Mouse (Mus musculus) thymus, postnatal 10 days (tissue): ENCODE results near the gene Ccdc138.
A peak's percentile ranks its signal among the peaks of the same experiment; 100 is the strongest.
"Not testable (repeated sequence)": the region's sequence is repeated elsewhere in the genome, so short reads cannot be mapped to it uniquely, and the experiment has no call there.

Experiments used
- DNase-seq, 2 experiments: peaks; one replicate each; pipeline ENCODE4 v3.0.0; 2021; ENCODE audit warnings: low spot score in 2 of 2

The Ccdc138 gene

GRCm38 (mm10) chr10:58497320-58498284 is at the start of gene Ccdc138:
Gene Ccdc138 (plus strand): TSS chr10:58497948.
- peak; percentile 90 to 91 for DNase-seq

- no peak for DNase-seq
Observed at GRCm38 (mm10) chr10:58451575-58451974, 46.2 kb upstream of the Ccdc138 start.

DNA sequence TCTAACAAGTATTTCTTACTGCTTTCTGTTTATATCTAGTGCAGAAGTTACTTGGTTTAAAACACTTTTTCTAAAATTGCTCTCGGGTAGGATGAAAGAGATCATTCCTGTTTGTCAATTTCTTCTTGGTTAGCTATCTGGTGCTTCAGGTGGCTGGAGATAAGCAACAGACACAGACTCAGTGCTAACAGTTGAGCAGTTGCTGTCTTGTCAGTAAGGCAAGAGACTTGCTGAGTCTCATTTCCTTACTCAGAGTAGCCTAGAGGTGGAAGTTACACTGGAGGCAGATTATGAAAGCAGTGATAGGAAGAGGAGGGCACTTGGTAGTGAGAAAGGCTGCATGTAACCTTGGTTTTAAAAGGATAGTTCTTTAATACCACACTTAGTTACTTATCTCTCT is 45.6 kb upstream of the Ccdc138 start:
- DNase-seq = no peak

GRCm38 (mm10) chr10:58459896-58460295 is 37.9 kb upstream of the Ccdc138 start:
- DNase-seq = no peak

DNA sequence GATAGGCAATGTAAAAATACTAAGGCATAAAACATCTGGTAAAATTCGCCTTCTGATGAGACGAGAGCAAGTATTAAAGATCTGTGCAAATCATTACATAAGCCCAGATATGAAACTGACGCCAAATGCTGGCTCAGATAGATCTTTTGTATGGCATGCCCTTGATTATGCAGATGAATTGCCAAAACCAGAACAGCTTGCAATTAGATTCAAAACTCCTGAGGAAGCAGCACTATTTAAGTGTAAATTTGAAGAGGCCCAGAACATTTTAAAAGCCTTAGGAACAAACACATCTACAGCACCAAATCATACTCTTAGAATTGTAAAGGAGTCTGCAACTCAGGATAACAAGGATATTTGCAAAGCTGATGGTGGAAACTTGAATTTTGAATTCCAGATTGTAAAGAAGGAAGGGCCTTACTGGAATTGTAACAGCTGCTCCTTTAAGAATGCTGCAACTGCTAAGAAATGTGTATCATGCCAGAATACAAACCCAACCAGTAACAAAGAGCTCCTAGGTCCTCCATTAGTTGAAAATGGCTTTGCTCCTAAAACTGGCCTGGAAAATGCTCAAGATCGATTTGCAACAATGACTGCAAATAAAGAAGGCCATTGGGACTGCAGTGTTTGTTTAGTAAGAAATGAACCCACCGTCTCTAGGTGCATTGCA is 20.5 kb upstream of the Ccdc138 start:
- no peak for DNase-seq

- DNase-seq = no peak
Observed at GRCm38 (mm10) chr10:58478071-58478578, 19.6 kb upstream of the Ccdc138 start.

DNA sequence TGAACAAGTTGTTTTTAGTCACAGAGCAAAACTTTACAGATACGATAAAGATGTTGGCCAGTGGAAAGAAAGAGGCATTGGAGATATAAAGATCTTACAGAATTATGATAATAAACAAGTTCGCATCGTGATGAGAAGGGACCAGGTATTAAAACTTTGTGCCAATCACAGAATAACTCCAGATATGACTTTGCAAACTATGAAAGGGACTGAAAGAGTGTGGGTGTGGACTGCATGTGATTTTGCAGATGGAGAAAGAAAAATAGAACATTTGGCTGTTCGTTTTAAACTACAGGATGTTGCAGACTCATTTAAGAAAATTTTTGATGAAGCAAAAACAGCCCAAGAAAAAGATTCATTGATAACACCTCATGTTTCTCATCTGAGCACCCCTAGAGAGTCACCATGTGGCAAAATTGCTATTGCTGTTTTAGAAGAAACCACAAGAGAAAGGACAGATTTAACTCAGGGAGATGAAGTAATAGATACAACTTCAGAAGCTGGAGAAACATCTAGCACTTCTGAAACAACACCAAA is 17.7 kb upstream of the Ccdc138 start:
- no peak for DNase-seq

DNA sequence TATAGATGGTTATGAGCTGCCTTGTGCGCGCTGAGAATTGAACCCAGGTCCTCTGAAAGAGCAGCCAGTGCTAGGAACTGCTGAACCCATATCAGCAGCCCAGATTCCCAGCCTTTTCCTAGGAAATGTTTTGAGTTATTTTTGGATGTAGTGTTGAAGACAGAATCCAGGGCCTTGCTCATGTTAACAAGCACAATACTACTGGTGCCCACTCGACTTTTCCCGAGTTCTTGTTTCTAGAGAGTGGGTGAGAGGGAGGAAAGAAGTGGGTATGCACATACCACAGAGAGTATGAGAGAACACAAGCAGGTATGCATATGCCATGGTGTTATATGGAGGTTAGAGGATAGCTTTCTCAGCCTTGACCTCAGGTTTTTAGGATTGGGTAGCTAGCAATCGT is 6.7 kb upstream of the Ccdc138 start:
- DNase-seq = no peak

DNA sequence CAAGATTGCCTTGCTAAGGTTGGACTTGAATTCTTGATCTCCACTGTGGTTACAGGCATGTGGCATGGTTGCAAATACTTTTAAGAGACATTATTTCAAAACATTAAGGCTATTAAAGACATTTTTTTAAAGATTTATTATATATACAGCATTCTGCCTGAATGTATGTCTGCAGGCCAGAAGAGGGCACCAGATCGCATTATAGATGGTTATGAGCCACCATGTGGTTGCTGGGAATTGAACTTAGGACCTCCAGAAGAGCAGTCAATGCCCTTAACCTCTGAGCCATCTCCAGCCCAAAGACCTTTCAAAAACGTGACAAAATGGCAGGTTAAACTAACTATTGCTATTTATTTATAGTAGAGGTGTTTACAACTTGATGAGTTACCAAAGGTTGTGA is 2.1 kb upstream of the Ccdc138 start:
- no peak for DNase-seq

DNA sequence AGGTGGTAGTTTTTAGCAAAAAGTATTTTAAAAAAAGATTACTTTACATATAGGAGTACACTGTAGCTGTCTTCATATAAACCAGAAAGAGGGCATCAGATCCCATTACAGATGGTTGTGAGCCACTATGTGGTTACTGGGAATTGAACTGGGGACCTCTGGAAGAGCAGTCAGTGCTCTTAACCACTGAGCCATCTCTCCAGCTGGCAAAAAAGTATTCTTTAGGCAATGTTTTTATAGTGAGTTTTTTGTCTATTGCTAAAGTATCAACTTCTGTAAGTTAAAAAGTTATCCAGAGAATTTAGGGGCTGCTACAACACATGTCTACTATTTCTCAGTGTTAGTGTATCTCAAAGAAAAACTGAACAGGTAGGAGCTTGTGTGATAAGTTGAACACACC is 1.0 kb upstream of the Ccdc138 start:
- no peak for DNase-seq

DNA sequence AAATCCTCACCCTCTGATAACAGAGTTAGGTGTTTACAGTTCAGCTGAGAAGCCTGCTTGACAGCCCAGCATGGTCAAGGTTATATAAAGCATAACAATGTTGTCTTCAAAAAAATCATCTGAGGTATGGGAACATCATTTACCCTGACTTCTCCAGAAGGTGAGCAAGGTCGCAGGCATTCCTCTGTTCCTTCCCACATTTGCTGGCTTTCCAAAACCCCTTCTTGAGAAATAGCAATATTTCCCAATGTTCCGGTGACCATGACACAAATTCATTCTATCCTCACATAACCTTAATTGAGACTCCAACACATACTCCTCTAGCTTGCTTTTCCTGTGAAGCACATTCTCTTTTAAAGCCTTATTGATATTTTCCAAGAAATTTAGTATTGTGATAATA is 768 bp downstream of the Ccdc138 start:
- no peak for DNase-seq

DNA sequence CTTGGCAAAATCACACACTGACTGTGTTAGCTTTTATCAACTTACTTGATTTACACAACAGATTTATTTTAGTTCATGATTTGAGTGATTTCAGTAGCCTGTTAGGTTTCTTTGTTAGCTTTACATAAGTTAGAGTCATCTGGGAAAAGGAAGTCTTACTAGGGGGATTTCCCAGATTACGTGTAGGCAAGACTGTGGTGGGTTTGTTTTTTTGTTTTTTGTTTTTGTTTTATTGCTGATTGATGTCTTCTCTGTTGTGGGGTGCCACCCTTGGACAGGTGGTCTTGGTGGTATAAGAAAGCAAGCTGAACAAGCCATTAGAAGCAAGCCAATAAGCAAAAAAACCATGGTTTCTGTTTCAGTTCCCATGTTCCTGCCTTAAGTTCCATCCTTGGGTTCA is 31.6 kb downstream of the Ccdc138 start:
- DNase-seq = no peak

DNA sequence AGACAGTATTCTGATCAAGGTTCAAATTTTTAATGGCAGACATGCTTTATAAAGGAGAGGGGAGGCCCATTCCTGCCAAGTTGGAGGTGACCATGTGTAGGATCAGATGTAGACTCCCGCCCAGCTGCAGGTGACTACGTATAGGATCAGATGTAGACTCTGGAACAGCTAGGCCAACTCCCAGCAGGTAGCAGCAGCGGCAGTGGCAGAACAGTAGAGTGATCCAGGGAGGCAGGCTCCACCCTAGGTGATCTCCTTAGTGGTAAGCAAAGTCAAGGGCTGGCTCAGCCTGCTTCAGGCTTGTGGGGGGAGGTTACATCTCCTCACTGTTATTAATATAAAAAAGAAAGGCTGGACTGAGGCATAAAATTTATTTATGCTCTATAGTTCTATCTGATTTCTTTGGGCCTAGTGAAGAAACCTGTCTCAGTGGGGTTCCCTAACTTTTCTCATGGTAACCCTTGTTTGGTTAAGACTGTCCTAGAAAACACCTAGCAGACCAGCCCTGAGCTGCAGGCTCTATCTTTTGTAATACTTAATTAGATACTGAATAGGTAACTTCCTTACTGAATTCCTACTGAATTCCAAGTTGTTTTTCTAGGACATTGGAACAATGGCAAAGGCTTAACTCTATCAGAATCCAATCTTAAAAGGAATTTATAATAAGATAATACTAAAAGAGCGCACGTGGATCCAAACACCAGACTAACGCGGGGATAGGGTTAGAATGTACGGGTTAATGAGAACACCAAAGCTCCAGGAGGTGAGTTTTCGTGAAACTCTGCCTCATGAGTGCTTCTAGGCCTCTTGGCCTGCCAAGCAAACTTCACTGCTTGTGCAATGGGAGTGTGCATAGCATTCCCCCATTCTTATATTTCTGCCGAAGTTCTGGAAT is 33.4 kb downstream of the Ccdc138 start:
- DNase-seq = no peak

DNA sequence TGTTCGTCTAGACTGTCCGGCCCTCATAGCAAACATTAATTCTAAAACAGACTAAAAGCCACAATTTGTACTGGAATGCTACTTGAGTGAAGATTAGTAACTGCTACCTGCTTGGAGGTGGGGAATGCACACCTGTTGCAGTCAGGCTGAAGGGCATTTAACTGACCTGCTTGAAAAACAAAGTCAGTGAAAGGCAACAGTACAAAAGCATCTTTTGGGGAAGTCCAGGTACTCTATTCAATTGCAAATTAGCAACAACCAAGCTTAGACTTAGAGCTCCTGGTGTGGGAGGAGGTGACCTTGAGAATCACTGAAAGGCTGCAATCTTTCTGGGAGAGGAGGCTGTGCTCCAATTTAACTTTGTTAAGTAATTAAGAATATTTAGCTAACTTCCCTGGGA is 34.4 kb downstream of the Ccdc138 start:
- no peak for DNase-seq

DNA sequence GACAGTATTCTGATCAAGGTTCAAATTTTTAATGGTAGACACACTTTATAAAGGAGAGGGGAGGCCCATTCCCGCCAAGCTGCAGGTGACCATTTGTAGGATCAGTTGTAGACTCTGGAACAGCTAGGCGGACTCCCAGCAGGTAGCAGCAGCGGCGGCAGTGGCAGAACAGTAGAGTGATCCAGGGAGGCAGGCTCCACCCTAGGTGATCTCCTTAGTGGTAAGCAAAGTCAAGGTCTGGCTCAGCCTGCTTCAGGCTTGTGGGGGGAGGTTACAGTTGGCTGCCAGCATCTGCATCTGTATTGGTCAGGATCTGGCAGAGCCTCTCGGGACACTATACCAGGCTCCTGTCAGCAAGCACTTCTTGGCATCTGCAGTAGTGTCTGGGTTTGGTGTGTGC is 38.5 kb downstream of the Ccdc138 start:
- not testable (repeated sequence) for DNase-seq

DNA sequence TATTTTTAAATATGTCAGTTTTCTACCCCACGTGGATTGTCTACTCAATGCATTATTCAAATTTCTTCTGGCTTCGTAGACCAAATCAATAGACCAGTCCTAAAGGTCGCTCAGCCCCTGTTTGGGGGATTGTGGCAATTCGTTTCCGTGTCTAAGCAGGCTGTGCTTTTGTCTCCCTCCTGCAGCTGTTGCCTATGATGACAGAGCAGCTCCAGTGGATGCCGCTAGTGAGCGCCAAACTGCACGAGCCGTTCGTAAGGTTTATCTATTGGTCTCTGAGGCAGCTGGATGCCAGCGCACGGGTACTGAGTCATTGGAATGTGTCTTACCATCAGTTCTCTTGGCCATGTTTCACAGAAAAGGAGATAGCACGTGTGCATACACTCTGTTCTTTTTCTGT is 42.9 kb downstream of the Ccdc138 start:
- no peak for DNase-seq

GRCm38 (mm10) chr10:58548739-58549138 is 51.0 kb downstream of the Ccdc138 start:
- no peak for DNase-seq

- no peak for DNase-seq
Observed at GRCm38 (mm10) chr10:58554693-58555387, 57.1 kb downstream of the Ccdc138 start.

- peak; percentile 12 to 49 for DNase-seq
Observed at GRCm38 (mm10) chr10:58559098-58559497, 61.4 kb downstream of the Ccdc138 start.

- no peak for DNase-seq
Observed at GRCm38 (mm10) chr10:58559901-58560300, 62.2 kb downstream of the Ccdc138 start.

- DNase-seq = no peak
Observed at GRCm38 (mm10) chr10:58560521-58560920, 62.8 kb downstream of the Ccdc138 start.
